Mouse (Mus musculus) midbrain, postnatal 0 days (tissue): ENCODE measurements around the gene Ano4. TPM values are rescaled to one million over a fixed set of nuclear protein-coding genes. Genes with fewer than 3 reads are reported as not detected.

Source experiments
- ATAC-seq: fragments of 200-750 bp; cut with Nextera tagmentation; 2 replicates; pipeline ENCODE4 v1.8.0; 2017; ENCODE audit warnings: moderate number of reproducible peaks, mild to moderate bottlenecking, moderate TSS enrichment, moderate library complexity; ENCODE audit not compliant: low FRiP score
- DNase-seq: peaks from one replicate; pipeline ENCODE4 v3.0.0-alpha.2; 2015; ENCODE audit warnings: low spot score
- H3K27ac ChIP-seq: fragments of 300-500 bp; sonication (generic); 2 replicates; pipeline ENCODE4 v1.5.1; 2014; ENCODE audit warnings: low read depth, mild to moderate bottlenecking, low read length, mixed read lengths
- H3K27me3 ChIP-seq: fragments of 300-500 bp; sonication (generic); 2 replicates; pipeline ENCODE4 v1.6.1; 2014; ENCODE audit warnings: low read length, control low read depth, mixed read lengths; ENCODE audit not compliant: insufficient read depth
- H3K36me3 ChIP-seq: fragments of 300-500 bp; sonication (generic); 2 replicates; pipeline ENCODE4 v1.6.1; 2014; ENCODE audit warnings: low read length, control low read depth, mixed read lengths; ENCODE audit not compliant: insufficient read depth
- H3K4me1 ChIP-seq: fragments of 300-500 bp; sonication (generic); 2 replicates; pipeline ENCODE4 v1.6.1; 2014; ENCODE audit warnings: mild to moderate bottlenecking, control low read depth, antibody characterized with exemption, low read length, mixed read lengths; ENCODE audit not compliant: insufficient read depth
- H3K4me2 ChIP-seq: fragments of 300-500 bp; sonication (generic); 2 replicates; pipeline ENCODE4 v1.6.1; 2014; ENCODE audit warnings: low read depth, mild to moderate bottlenecking, low read length, mixed read lengths; ENCODE audit not compliant: poor library complexity, severe bottlenecking
- H3K4me3 ChIP-seq: fragments of 300-500 bp; sonication (generic); 2 replicates; pipeline ENCODE4 v1.5.1; 2014; ENCODE audit warnings: low read depth, mild to moderate bottlenecking, low read length, moderate library complexity
- H3K9ac ChIP-seq: fragments of 300-500 bp; sonication (generic); replicated peaks from 2 replicates; pipeline ENCODE4 v1.6.1; 2014; ENCODE audit warnings: mild to moderate bottlenecking, low read length, moderate library complexity, mixed read lengths; ENCODE audit not compliant: poor library complexity, severe bottlenecking
- H3K9me3 ChIP-seq: fragments of 300-500 bp; sonication (generic); 2 replicates; pipeline ENCODE4 v1.6.1; 2016; ENCODE audit warnings: low read length, control low read depth
- CTCF ChIP-seq: IDR thresholded peaks from 2 replicates; pipeline ENCODE4 v1.5.1; 2016; ENCODE audit warnings: antibody characterized with exemption, mild to moderate bottlenecking
- WGBS: fragments of 180-500 bp; shearing (Covaris S2); extraction: QIAGEN DNeasy Blood & Tissue Kit; methylation state at CpG from one replicate; pipeline ENCODE4 v1.1.7; 2014; 5-methylcytosine and 5-hydroxymethylcytosine counted together
- polyA plus RNA-seq: library from polyadenylated mRNA; unstranded; fragments of >200 nt; fragmentation: Nextera tagmentation; extraction: Ambion mirVana; gene quantifications from 2 replicates; pipeline ENCODE4 v1.2.1, GENCODE M21; 2015
- total RNA-seq: library from RNA; depleted of rRNA; stranded (reverse); fragments of >200 nt; gene quantifications from 2 replicates; pipeline ENCODE4 v1.2.3, GENCODE M21; 2014

The Ano4 gene
- total and polyA plus RNA-seq, 2 experiments from 2014 or later = 5.8 to 11.3 TPM

- WGBS = 87% methylated on average over 4 of the region's 4 CpGs
- no peak overlapping the region for H3K4me2 ChIP-seq
- no peaks in the 10 kb centered on the region for H3K36me3 ChIP-seq
- H3K27ac ChIP-seq = no peak overlapping the region
- ATAC-seq (no peak), DNase-seq (no peak)
- H3K9ac ChIP-seq = no peak overlapping the region
- H3K4me1 ChIP-seq = no peaks in the 10 kb centered on the region
- TF ChIP-seq CTCF = no peak
- no peaks in the 10 kb centered on the region for H3K9me3 ChIP-seq
- no peaks in the 10 kb centered on the region for H3K27me3 ChIP-seq
- H3K4me3 ChIP-seq = no peak overlapping the region
Observed at GRCm38 (mm10) chr10:89177921-89178320, 166.6 kb downstream of the Ano4 start.

GRCm38 (mm10) chr10:89164533-89164932 is 180.0 kb downstream of the Ano4 start:
- WGBS = 89% methylated on average over 1 of the region's 1 CpGs
- ATAC-seq (no peak), DNase-seq (no peak)
- no peak for TF ChIP-seq CTCF
- H3K27me3 ChIP-seq = no peaks in the 10 kb centered on the region
- H3K36me3 ChIP-seq = no peaks in the 10 kb centered on the region
- H3K4me2 ChIP-seq = no peak overlapping the region
- no peak overlapping the region for H3K4me3 ChIP-seq
- H3K9ac ChIP-seq = no peak overlapping the region
- H3K4me1 ChIP-seq = no peaks in the 10 kb centered on the region
- no peaks in the 10 kb centered on the region for H3K9me3 ChIP-seq
- no peak overlapping the region for H3K27ac ChIP-seq

GRCm38 (mm10) chr10:89155502-89155901 is 189.1 kb downstream of the Ano4 start:
- ATAC-seq (no peak), DNase-seq (no peak)
- Histone ChIP-seq H3K9ac (no peak overlapping the region), H3K4me2 (no peak overlapping the region), H3K9me3 (no peaks in the 10 kb centered on the region), H3K4me3 (no peak overlapping the region), H3K27ac (no peak overlapping the region), H3K27me3 (no peaks in the 10 kb centered on the region), H3K36me3 (no peaks in the 10 kb centered on the region), H3K4me1 (no peaks in the 10 kb centered on the region)
- TF ChIP-seq CTCF = no peak
- WGBS = 71% methylated on average over 2 of the region's 2 CpGs

GRCm38 (mm10) chr10:89154797-89155465 is 189.6 kb downstream of the Ano4 start:
- Histone ChIP-seq H3K4me2 (no peak overlapping the region), H3K27me3 (no peaks in the 10 kb centered on the region), H3K4me3 (no peak overlapping the region), H3K4me1 (no peaks in the 10 kb centered on the region), H3K9ac (no peak overlapping the region), H3K9me3 (no peaks in the 10 kb centered on the region), H3K27ac (no peak overlapping the region), H3K36me3 (no peaks in the 10 kb centered on the region)
- DNase-seq (no peak), ATAC-seq (no peak)
- TF ChIP-seq CTCF = no peak
- 85% methylated on average over 2 of the region's 2 CpGs for WGBS

GRCm38 (mm10) chr10:89149166-89149565 is 195.4 kb downstream of the Ano4 start:
- no peak for ATAC-seq
- Histone ChIP-seq H3K27ac (no peak overlapping the region), H3K36me3 (no peaks in the 10 kb centered on the region), H3K4me3 (no peak overlapping the region), H3K9ac (no peak overlapping the region), H3K4me2 (no peak overlapping the region), H3K4me1 (no peaks in the 10 kb centered on the region), H3K27me3 (no peaks in the 10 kb centered on the region), H3K9me3 (no peaks in the 10 kb centered on the region)
- no peak for DNase-seq
- no peak for TF ChIP-seq CTCF
- WGBS = 94% methylated on average over 11 of the region's 11 CpGs

- TF ChIP-seq CTCF = peak; percentile 31
- no peaks in the 10 kb centered on the region for H3K4me1 ChIP-seq
- H3K9me3 ChIP-seq = no peaks in the 10 kb centered on the region
- WGBS = 54% methylated on average over 6 of the region's 6 CpGs
- H3K4me3 ChIP-seq = no peak overlapping the region
- H3K36me3 ChIP-seq = no peaks in the 10 kb centered on the region
- H3K4me2 ChIP-seq = no peak overlapping the region
- no peaks in the 10 kb centered on the region for H3K27me3 ChIP-seq
- ATAC-seq (no peak), DNase-seq (no peak)
- no peak overlapping the region for H3K9ac ChIP-seq
- H3K27ac ChIP-seq = no peak overlapping the region
Observed at GRCm38 (mm10) chr10:89121391-89121790, 223.2 kb downstream of the Ano4 start.
